Mouse (Mus musculus) gastrocnemius, adult 2 months (tissue): Measurements from ENCODE around the gene Cd200r3. TPM values are rescaled to one million over a fixed set of nuclear protein-coding genes. Genes with fewer than 3 reads are reported as not detected.

Source experiments
- DNase-seq: peaks from one replicate; pipeline ENCODE4 v3.0.0; 2022
- H3K27ac ChIP-seq: fragments of 200-600 bp; 2 replicates; pipeline ENCODE4 v1.8.1; 2022; ENCODE audit warnings: mild to moderate bottlenecking
- H3K4me3 ChIP-seq: fragments of 200-600 bp; 2 replicates; pipeline ENCODE4 v1.8.1; 2022; ENCODE audit warnings: mild to moderate bottlenecking, moderate library complexity
- CTCF ChIP-seq: fragments of 200-600 bp; IDR thresholded peaks from 2 replicates; pipeline ENCODE4 v1.8.1; 2022; ENCODE audit warnings: antibody characterized with exemption, mild to moderate bottlenecking, moderate library complexity
- intact Hi-C: fragments of 180-260 bp; cut with DNase I; formaldehyde crosslinking; loops from one replicate; pipeline ENCODE4 v1.15.1; 2025
- total RNA-seq, 2 experiments: library from RNA; stranded (reverse); gene quantifications; 2 replicates each; pipeline ENCODE4 v1.2.3; 2021

Cd200r3 gene
- total RNA-seq, 2 experiments from 2014 or later, result not detected

DNA sequence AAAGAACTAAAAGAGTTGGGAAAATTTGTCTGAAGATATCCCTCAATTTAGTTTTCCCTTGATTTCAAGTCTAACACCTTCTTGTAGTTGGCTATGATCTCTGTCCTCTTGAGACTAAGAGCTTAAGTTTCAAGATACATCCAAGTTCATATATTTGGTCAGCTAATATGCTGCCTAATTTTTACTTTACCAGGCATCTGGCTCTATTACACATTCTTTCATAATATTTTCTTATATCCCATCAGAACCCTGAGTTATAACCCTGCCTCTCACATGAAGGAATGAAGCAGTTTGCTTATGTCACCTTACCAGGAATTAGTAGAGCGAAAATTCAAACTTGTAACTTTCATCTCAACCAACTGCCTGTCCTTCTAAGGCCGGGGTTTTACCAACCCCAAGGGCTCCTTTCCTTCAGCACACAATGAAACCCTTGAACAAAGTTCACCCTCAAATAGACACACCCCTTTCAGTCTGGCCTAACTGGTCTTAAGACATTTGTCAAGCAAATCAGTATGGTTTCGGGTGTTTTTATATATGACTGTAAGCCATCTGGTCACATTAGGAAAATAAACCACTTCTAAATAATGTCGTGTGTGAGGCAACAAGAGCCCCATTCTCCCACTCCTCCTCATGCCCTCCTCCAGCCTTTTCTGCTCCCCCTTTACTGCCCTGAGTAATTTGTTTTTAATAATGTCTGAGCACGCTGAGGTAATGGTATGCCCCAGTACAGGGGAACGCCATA, 33.6 kb downstream of the Cd200r3 start:
- TF ChIP-seq CTCF, result no peak
- no peak for DNase-seq
- intact Hi-C loops, result no loop called here
- H3K27ac ChIP-seq, result no peak overlapping the region
- H3K4me3 ChIP-seq, result no peak overlapping the region

DNA sequence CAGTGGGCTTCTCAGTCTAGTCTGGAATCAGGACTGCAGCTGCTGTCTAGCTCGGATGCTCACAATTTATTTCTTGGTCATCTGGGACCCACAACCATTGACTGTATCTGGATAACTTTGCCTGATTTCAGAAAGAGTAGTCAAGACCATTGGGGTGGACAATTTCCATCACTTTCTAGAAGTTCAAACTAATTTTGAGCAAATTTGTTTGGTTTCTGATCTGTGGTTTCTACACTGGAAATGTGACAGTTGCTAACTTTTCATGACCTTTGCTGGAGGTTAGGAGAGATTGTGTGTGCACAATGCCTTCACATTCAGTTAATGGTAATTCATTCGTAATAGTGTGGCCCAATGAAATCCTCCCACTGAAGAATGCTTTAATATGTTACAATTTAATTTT, 34.7 kb downstream of the Cd200r3 start:
- no peak for TF ChIP-seq CTCF
- DNase-seq, result no peak
- intact Hi-C loops, result no loop called here
- H3K4me3 ChIP-seq, result no peak overlapping the region
- no peak overlapping the region for H3K27ac ChIP-seq

DNA sequence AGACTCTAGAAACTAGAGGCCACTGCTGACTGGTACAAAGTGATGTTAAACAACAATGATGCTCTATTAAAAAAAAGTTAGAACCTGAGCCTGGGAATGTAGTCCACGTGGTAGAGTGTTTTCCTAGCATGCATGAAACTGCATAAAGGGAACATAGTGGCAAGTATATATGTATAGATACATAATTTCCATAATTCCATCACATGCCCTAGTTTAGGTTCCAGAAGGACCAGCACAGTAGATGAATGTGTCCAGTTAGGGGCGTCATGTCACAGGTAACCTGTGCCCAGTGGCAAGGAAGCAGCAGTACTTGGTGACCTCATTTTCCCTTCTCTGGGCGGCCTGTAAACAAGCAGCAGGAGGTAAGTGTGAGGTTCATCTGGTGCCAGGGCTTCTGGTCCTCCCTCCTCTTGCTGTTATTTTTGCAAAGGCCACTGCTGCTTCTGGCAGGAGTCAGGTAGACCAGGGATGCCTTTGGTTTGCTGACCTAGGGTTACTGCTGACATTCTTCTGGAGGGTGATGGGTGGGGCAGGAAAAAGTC, 35.9 kb downstream of the Cd200r3 start:
- no peak for DNase-seq
- Histone ChIP-seq H3K27ac (no peak overlapping the region), H3K4me3 (no peak overlapping the region)
- intact Hi-C loops, result no loop called here
- TF ChIP-seq CTCF, result no peak

DNA sequence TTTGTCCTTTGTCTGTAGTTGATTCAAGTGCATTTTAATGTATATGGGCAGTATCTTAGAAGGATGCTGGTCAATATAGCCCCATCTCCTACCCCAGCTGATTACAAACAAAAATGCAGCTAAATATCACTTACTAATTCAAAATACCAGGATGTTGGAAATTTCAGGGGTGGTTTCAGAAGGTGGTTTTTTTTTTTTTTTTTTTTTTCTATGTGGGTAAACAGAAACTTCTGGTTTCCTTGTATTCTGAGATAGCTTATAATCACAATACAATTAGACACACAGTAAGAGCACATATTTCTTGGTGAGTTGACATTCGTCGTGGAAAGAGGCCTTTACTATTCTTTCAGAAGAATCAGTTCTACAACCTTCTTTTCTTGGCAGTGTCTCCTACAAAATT, 39.5 kb downstream of the Cd200r3 start:
- DNase-seq, result no peak
- Histone ChIP-seq H3K4me3 (no peak overlapping the region), H3K27ac (no peak overlapping the region)
- intact Hi-C loops, result no loop called here
- no peak for TF ChIP-seq CTCF

DNA sequence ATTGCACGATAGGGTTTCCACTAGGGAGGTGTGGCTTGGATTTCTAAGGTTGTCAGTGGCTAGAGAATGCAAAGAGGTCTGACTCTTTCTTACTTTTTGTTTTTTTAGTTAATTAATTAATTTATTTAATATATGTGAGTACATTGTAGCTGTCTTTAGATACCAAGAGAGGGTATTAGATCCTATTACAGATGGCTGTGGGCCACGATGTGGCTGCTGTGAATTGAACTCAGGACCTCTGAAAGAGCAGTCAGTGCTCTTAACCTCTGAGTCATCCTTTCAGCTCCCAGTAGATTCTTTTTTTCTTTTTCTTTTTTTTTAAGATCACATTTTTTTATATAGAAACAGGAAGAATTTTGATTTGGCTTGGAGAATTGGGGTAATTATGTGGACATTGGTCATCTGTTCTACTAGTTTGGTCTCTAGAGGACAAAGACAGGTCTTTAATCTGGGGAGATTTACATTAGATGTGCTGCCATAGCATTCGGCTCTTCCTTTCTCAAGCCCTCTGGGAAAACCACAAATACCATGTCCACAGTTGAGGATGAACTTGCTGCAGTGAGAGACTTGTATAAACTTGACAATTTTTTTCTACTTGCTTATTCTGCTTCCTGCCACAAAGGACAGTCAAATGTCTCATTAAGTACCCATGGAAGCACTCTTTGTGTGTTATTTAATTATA, 40.0 kb downstream of the Cd200r3 start:
- H3K27ac ChIP-seq, result no peak overlapping the region

DNA sequence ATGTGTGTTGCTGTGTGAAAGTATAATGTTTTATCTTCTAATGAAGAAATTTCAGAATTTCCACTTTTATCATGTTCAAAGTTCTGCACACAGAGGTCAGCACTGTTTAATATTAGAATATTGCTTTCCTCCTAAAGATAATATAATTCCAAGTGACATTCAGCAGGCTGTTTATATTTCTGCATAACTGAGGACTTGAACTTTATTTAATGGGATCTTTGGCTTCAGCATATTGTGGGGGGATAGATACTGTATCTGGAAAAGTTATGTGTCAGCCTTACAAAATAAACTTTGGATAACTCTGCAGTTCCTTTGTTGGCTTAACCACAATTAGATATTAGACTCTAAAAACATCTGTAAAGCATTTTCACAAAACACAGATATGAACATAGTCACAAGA, 40.6 kb downstream of the Cd200r3 start:
- Histone ChIP-seq H3K27ac (no peak overlapping the region), H3K4me3 (no peak overlapping the region)
- no peak for DNase-seq
- TF ChIP-seq CTCF, result no peak
- intact Hi-C loops, result no loop called here

More for the DNA sequence above, 40.0 kb downstream of the Cd200r3 start:
- no peak for TF ChIP-seq CTCF
- DNase-seq, result no peak
- intact Hi-C loops, result no loop called here
- H3K4me3 ChIP-seq, result no peak overlapping the region

DNA sequence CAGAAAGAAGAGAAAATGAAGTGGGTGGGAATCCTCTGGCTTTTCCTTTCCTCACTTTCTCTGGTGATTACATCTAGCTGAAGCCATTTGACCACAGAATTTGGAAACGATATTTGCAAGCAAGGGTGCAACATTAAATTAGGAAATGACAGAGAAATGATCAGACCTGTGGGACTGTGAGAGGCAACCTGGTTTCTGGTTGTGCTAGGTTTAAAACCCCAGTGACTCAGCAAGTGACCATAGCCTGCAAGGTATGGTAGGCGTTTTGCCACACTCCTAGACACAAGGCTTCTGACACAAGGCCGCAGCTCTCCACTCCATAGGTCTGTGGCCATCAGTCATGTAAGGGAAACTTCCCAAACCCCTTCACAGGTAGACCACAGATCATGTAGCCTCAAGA, 41.4 kb downstream of the Cd200r3 start:
- Histone ChIP-seq H3K4me3 (no peak overlapping the region), H3K27ac (no peak overlapping the region)
- DNase-seq, result no peak
- intact Hi-C loops, result no loop called here
- no peak for TF ChIP-seq CTCF

DNA sequence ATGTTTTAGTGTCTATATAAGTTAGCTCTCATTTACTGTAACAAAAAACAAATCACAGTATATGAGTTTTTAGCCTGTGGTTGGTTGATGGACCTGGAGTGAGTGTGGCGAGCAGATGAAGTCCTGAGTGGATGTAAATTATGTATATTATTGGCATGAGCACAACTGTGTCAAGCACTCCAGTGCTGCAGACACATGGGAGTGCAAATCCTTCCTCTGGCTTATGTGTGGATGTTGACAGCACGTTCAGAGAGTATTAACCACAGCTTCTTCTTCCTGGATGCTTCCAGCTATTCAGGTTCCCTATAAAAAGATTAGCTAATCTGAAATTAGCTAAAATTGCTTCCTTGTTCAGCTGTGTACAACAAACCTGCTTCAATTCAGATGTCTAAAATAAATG, 42.6 kb downstream of the Cd200r3 start:
- DNase-seq, result no peak
- Histone ChIP-seq H3K27ac (no peak overlapping the region), H3K4me3 (no peak overlapping the region)
- intact Hi-C loops, result no loop called here
- TF ChIP-seq CTCF, result no peak

DNA sequence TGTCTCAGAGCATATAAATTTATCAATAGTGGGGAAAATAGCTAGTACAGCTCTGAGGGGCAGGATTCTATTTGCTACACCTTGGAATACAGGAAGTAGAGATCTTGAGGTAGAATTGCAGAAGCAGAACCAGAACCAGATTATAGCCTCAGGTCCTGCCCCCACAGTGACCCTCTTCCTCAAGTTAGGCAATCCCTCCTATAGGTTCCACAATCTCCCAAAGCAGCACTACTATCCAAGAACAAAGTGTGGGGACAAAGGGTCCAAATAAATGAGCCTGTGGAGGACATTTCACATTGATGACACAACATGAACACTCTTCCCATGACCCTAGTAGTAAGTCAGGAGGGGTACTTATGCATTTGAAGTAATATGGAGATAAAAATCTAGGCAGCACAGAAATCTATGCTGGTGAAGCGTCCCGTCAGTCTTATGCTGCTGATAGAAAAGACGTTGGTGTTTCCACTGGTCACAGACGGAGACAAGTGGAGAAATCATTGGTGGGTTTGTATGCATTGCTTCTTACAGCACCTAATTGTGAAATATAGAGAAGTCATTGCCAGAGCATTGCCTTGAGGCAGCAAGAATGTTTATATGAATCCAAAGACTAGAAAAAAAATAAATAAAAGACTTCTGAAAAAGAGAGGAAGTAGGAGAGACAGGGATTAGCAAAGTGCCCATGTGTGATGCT, 45.3 kb downstream of the Cd200r3 start:
- intact Hi-C loops, result no loop called here
- no peak overlapping the region for H3K4me3 ChIP-seq

DNA sequence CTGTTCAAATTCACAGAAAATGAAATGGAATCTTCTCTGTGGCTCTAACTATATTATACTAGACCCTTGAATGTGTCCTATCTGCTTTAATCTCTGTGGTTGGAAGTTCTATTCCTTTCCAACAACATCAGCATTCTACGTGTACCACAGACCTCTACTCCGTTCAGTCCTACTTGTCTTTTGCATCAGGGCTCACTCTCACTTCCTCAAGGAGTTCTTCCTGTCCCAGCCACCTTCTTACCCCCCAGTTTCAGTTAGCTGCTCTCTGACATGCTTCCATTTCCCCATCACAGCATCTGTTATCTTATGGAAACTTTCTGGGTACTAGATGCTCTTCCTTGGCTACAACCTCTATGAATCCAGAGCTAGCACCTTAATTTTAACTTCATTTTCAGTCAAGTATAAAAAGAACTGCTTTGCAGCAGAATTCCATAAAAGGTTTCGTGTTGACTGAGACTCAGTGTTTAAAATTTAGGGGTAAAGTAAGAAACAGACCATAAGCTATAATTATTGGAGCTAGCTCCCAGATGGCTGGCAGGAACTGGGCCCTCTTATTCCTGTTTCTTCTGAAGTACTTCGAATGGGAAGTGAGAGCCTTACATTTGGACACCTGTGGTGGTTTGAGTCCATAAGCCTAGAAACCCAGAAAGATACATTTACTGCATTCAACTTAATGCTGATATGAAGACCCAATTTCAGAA, 50.0 kb downstream of the Cd200r3 start:
- no peak for DNase-seq
- Histone ChIP-seq H3K27ac (no peak overlapping the region), H3K4me3 (no peak overlapping the region)
- intact Hi-C loops, result no loop called here
- TF ChIP-seq CTCF, result no peak

More for the DNA sequence above, 45.3 kb downstream of the Cd200r3 start:
- no peak overlapping the region for H3K27ac ChIP-seq
- no peak for TF ChIP-seq CTCF
- no peak for DNase-seq

DNA sequence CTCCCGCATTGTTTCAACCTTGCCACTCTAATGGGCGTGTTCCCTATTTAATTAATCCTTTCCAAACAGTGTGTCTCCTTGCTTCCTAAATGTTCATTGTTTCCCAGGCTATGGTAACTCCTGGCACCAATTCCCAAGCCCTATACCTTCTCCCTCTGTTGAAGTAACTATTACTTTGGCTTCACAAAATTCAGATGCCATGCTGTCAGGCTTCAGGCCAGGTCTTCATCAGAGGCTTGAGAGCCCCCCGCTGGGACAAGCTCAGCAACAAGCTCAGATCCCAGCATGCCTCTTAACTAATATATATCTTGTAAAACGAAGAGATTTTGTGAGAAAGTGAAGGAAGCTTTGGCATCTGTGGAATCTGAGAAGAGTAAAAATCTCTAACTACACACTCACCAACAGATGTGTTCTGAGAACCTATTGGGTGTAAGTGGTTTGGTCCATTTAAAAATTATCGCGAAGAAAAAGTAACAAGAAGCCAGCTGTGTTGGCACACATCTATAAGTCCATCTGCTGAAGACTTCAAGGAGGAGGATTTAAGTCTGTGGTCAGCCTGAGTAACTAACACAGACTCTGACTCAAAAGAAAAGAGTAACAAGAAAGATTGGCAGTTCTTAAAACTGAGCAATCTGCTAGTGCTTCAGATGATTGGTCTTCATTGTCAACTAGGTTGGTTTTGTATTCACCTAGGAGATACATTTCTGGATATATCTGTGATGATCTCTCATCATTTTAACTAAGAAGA, 50.9 kb downstream of the Cd200r3 start:
- Histone ChIP-seq H3K27ac (no peak overlapping the region), H3K4me3 (no peak overlapping the region)
- DNase-seq, result no peak
- intact Hi-C loops, result no loop called here
- no peak for TF ChIP-seq CTCF

DNA sequence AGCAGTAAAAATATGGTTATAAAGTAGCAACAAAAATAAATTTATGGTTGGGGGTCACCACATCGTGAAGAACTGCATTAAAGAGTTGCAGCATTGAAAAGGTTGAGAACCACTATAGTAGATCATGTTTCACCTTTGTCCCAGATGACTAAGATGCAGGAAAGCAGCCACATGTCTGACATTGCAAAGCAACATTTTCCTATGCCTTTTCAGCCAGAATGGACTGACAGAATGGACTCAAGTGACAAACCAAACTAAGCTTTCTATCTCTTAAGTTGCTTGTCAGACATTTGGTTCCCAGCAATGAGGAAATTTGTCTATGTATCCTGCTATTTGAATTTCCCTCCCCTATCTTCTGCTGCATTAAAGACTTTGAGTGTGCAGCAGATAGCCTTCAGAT, 51.6 kb downstream of the Cd200r3 start:
- DNase-seq, result no peak
- TF ChIP-seq CTCF, result no peak
- intact Hi-C loops, result no loop called here
- Histone ChIP-seq H3K4me3 (no peak overlapping the region), H3K27ac (no peak overlapping the region)
